Mouse (Mus musculus): ENCODE data around the gene Mab21l3.

The Mab21l3 gene

DNA sequence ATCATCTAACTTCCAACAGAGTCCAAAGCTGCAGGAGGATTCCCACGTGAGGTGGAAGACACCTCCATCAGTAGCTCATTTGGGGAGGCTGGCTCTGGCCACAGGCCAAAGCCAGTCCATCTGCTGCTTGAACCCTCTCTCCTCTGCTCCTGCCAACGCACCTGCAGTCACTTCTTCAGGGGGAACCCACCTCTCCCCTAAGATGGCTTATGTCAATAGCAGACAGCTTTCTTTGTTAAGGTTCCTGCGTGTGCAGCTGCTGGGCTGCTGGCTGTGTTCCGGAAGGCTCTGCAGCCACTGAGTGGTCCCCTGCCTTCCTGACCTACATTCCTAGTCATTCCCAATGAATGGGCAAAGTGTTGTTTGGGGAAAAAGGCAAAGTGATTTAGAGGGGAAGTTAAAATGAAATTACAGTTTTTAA, 18.3 kb upstream of the Mab21l3 start:
- DNase-seq (ENCODE audit: low read depth, low spot score) = no peak
- H3K36me3 ChIP-seq (ENCODE audit: control insufficient read depth, insufficient read depth, low read length, poor library complexity, severe bottlenecking) = no peaks in the 10 kb centered on the region
- no peaks in the 10 kb centered on the region for H3K27me3 ChIP-seq (ENCODE audit: control insufficient read depth, insufficient read depth, low read length, poor library complexity, severe bottlenecking)

DNA sequence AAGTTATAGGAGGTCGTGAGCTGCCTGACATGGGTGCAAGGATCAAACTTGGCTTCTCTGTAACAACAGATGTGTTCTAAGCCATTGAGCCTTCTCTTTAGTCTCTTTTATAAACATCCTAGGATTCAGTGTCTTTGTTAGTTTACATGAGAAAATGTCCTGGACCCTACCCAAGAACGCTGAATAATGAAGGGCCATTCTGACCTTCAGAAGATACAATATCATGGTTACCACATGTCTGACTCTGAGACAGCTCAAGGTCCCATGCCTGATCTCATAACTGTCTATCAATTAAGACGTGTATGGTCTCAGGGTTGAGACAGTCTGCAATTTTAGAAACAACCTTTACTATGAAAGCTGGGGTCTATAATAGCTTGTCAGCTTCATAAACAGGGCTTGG, 13.1 kb upstream of the Mab21l3 start:
- DNase-seq (ENCODE audit: low read depth, low spot score) = no peak
- Histone ChIP-seq H3K36me3 (ENCODE audit: control insufficient read depth, insufficient read depth, low read length, poor library complexity, severe bottlenecking) (no peaks in the 10 kb centered on the region), H3K27me3 (ENCODE audit: control insufficient read depth, insufficient read depth, low read length, poor library complexity, severe bottlenecking) (no peaks in the 10 kb centered on the region)

DNA sequence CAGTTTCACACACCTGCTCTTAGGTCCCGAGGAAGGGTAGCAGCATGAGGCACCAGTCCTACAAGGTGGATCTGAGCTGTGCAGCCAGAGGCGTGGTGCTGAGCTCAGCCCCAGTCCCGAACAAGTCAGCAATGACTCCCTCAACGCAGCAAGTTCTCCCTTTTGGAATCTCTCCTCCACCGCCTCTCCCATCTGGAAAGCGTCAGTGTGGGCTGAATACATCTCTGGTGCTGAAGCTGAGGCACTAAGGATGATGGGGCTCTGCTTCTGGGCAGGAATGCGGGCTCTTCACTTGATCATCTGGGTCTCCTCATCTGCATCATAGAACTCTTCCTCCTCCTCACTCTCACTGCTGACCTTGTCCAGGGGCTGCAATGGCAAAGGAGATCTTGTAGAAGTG, 11.4 kb upstream of the Mab21l3 start:
- no peak for DNase-seq (ENCODE audit: low read depth, low spot score)
- Histone ChIP-seq H3K36me3 (ENCODE audit: control insufficient read depth, insufficient read depth, low read length, poor library complexity, severe bottlenecking) (no peaks in the 10 kb centered on the region), H3K27me3 (ENCODE audit: control insufficient read depth, insufficient read depth, low read length, poor library complexity, severe bottlenecking) (no peaks in the 10 kb centered on the region)

DNA sequence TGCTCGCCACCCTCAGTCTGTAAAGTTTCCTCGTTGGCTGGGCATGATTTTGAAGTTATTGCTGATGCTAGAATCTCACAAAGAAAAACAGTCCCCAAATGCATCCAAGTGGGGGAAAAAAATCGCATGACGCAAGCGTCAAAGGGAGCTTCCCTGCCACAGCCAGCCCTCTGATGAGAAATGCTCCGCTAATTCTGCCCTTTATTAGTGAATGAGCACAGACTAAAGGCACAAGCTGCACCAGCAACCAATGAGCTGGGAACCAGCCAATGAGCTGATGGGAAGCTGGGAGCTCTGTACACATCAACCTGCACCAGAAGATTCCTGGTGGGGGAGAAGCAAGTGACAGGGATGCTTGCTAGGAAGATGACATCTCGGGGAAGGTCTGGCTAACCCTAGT, 11.0 kb upstream of the Mab21l3 start:
- no peak for DNase-seq (ENCODE audit: low read depth, low spot score)
- H3K27me3 ChIP-seq (ENCODE audit: control insufficient read depth, insufficient read depth, low read length, poor library complexity, severe bottlenecking) = no peaks in the 10 kb centered on the region
- H3K36me3 ChIP-seq (ENCODE audit: control insufficient read depth, insufficient read depth, low read length, poor library complexity, severe bottlenecking) = no peaks in the 10 kb centered on the region

DNA sequence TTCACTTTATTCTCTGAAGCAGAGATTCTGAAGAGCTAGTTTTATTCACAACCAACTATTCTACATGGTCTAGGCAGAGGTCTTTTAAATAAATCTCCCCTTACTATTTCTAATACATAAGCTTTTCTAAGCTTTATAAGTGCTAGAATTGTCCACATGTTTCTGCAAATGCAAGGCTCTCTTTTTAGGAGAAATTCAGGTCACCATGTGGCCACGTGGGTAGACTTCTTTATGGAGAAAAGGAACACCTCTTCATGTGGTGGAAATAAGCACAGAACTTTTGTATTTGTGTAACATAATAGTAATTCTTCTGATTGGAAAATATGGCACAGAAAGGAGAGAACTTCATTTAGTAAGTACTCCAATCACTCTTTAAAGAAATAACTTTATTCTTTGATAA, 5.3 kb upstream of the Mab21l3 start:
- no peak for DNase-seq (ENCODE audit: low read depth, low spot score)
- H3K36me3 ChIP-seq (ENCODE audit: control insufficient read depth, insufficient read depth, low read length, poor library complexity, severe bottlenecking) = no peaks in the 10 kb centered on the region

DNA sequence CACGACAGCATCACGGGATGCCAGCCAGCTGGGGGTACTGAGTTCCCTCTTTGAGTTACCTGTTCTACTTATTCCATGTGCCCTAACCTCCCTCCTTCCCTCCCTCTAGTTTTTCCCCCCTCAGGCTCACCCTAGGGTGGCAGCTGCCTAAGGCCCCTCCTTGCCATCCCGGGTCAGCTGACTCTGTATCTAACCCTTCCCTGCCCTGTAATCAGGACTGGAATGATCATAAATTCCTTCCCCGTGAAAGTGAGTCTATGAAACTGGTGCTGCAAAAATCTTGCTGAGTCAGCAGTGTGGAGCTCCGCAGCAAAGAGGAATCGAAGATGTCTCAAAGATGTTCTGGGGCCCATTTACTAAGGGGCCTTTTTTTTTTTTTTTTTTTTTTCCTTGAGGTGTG, 2.6 kb upstream of the Mab21l3 start:
- no peak for DNase-seq (ENCODE audit: low read depth, low spot score)
- Histone ChIP-seq H3K27me3 (ENCODE audit: control insufficient read depth, insufficient read depth, low read length, poor library complexity, severe bottlenecking) (no peaks in the 10 kb centered on the region), H3K36me3 (ENCODE audit: control insufficient read depth, insufficient read depth, low read length, poor library complexity, severe bottlenecking) (no peaks in the 10 kb centered on the region)

More for the DNA sequence above, 5.3 kb upstream of the Mab21l3 start:
- H3K27me3 ChIP-seq (ENCODE audit: control insufficient read depth, insufficient read depth, low read length, poor library complexity, severe bottlenecking) = no peaks in the 10 kb centered on the region

DNA sequence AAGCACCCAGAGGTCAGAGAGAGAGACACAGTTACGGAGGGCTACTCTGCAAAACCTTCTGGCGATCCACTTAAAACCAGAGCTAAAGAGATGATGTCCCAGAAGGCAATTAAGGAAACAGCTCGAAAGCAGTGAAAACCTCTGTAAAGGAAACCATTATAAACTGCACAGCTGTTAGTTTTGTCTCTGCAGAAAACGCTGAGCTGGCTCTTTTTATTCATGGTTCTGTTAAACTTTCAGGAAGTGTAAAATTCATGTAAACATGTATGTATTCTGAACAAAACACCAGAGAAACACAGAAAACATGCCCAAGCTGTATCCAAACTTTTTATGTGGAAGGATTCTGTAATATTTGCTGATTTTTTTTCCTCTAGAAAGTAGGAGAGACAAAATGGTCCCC, 2.7 kb downstream of the Mab21l3 start:
- Histone ChIP-seq H3K27me3 (ENCODE audit: control insufficient read depth, insufficient read depth, low read length, poor library complexity, severe bottlenecking) (no peaks in the 10 kb centered on the region), H3K36me3 (ENCODE audit: control insufficient read depth, insufficient read depth, low read length, poor library complexity, severe bottlenecking) (no peaks in the 10 kb centered on the region)
- no peak for DNase-seq (ENCODE audit: low read depth, low spot score)

DNA sequence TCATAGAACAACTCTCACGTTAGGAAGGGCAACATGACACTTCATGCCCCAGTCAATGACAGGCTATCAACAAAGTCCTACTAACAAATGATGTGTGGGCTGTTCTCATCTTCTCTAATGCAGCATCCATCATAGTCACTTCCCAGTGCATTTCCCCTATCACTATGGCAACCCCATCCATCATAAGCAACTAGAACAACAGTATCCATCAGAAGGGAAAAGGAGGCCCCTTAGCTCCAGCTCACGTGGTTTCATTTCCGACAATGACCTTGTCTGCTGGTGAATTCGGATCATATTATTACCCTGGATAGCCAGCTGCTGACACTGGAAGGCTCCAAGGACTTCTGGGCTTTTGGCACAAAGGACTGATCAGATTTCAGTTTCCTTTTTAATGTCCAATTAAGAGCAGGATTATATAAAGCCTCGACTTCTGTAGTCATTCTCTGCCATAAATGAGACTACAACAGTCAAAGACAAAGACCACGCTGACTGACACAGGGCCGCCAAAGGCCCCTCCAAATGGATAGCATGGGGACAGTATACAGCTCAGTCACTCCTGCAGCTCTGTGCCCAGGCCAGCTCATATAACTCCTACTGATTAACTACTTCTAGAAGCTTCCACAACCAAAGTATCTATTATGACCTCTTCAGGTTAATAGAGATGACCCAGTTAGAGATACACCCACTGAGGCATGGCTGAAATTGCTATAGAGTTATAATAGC, 6.2 kb downstream of the Mab21l3 start:
- DNase-seq (ENCODE audit: low read depth, low spot score) = no peak
- no peaks in the 10 kb centered on the region for H3K36me3 ChIP-seq (ENCODE audit: control insufficient read depth, insufficient read depth, low read length, poor library complexity, severe bottlenecking)
- H3K27me3 ChIP-seq (ENCODE audit: control insufficient read depth, insufficient read depth, low read length, poor library complexity, severe bottlenecking) = no peaks in the 10 kb centered on the region

DNA sequence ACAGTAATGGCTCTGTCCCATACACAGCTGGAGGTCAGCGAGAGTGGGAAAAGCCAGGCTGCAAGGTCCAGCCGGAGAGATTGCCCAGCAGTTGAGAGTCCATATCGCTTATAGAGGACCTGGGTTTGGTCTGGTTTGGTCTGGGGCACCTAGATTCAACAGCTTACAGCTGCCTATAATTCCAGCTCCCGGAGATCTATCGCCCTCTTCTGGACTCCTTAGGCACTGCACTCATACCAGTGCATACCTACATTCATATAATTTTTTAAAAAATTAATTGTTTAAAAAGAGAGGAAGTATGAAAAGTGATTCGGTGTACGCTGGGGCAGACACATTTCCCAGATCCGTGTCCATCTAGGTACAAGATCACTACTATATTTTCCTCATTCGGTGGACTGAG, 9.4 kb downstream of the Mab21l3 start:
- no peaks in the 10 kb centered on the region for H3K27me3 ChIP-seq (ENCODE audit: control insufficient read depth, insufficient read depth, low read length, poor library complexity, severe bottlenecking)
- no peak for DNase-seq (ENCODE audit: low read depth, low spot score)
- no peaks in the 10 kb centered on the region for H3K36me3 ChIP-seq (ENCODE audit: control insufficient read depth, insufficient read depth, low read length, poor library complexity, severe bottlenecking)

DNA sequence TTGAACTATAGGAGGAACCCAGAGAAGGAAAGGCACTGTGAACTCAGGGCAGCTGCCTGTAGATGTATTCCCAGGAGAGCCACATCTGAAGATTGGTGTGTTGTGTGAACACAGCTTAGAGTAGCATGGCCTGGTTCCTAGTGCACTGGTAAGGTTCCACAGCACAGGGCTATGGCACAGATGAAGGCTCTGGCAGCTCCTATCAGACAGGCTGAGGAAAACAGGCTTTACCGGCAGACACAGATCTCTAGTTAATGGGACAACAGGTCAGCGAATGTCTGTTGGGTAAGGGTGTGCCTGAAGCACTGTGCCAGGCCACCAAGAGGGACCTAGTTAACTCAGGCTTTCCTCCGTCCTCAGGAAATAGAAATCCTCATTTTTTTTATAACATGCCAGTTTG, 11.8 kb downstream of the Mab21l3 start:
- no peaks in the 10 kb centered on the region for H3K27me3 ChIP-seq (ENCODE audit: control insufficient read depth, insufficient read depth, low read length, poor library complexity, severe bottlenecking)
- no peak for DNase-seq (ENCODE audit: low read depth, low spot score)
- no peaks in the 10 kb centered on the region for H3K36me3 ChIP-seq (ENCODE audit: control insufficient read depth, insufficient read depth, low read length, poor library complexity, severe bottlenecking)

DNA sequence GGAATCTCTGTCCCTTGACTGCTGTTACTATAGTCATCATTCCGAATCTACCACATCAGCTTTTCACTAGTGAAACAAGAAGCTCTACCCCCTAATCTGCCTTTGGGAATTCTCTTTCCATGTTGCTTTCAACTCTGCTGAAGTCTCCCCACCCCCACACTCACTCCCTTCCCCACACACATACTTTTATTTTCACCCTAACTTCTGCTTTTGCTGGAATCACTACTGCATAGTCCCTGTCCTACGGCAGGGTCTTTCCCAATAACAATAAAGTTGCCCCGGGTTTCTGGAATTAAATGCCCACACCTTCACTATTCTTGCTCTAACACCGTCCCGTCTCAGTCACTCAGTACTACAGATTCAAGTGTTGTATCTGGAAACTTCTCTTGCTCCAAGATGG, 12.2 kb downstream of the Mab21l3 start:
- no peak for DNase-seq (ENCODE audit: low read depth, low spot score)
- no peaks in the 10 kb centered on the region for H3K27me3 ChIP-seq (ENCODE audit: control insufficient read depth, insufficient read depth, low read length, poor library complexity, severe bottlenecking)
- no peaks in the 10 kb centered on the region for H3K36me3 ChIP-seq (ENCODE audit: control insufficient read depth, insufficient read depth, low read length, poor library complexity, severe bottlenecking)

DNA sequence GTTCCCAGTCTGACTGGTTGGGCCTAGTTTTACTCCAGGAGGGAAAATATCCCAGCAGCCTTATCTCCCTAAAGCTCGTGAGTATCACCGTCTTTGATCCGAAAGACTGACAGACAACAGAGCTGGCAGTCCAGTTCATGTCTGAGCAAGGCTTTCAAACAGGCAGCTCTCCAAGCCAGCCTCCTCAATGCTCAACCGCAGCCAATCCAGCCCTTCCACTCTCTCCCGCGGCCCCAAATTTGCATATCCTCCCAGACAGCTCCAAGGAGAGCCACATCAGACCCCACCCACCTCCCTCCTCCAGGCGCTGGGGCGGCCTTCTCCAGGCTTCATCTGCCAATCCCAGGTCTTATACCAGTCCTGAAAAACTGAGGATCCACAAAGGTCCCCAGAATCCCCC, 12.7 kb downstream of the Mab21l3 start:
- H3K36me3 ChIP-seq (ENCODE audit: control insufficient read depth, insufficient read depth, low read length, poor library complexity, severe bottlenecking) = no peaks in the 10 kb centered on the region
- DNase-seq (ENCODE audit: low read depth, low spot score) = no peak
- no peaks in the 10 kb centered on the region for H3K27me3 ChIP-seq (ENCODE audit: control insufficient read depth, insufficient read depth, low read length, poor library complexity, severe bottlenecking)

DNA sequence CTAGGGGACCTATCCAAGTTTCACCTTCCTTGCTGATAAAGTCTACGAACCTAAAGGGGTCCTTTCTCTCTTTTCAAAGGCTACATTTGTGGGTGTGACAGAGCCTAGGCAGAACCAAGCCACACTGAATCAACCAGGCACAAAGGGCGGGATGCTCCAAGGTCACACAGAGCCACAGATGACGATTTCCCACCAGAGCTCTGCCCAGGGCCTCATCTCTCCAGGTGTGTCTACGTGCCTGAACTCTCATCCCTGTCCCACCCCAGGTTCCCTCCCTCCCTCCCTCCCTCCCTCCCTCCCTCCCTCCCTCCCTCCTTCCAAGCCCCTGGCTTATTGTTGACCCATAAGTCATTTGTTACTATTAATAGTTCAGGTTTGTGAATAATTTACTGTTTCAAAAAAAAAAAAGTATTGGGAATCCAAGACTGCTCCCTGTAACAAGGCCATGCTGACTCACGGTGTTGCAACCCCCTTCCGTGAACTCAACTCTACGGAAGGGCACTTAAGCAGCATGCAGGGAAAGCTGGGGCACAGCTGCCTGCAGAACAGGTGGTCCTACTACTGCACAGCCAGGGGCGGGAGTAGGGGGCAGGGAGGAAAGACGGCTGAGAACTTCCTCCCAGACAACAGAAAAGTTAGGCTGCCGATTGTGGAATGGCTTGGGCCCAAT, 17.4 kb downstream of the Mab21l3 start:
- Histone ChIP-seq H3K27me3 (ENCODE audit: control insufficient read depth, insufficient read depth, low read length, poor library complexity, severe bottlenecking) (no peaks in the 10 kb centered on the region), H3K36me3 (ENCODE audit: control insufficient read depth, insufficient read depth, low read length, poor library complexity, severe bottlenecking) (no peaks in the 10 kb centered on the region)
- no peak for DNase-seq (ENCODE audit: low read depth, low spot score)

DNA sequence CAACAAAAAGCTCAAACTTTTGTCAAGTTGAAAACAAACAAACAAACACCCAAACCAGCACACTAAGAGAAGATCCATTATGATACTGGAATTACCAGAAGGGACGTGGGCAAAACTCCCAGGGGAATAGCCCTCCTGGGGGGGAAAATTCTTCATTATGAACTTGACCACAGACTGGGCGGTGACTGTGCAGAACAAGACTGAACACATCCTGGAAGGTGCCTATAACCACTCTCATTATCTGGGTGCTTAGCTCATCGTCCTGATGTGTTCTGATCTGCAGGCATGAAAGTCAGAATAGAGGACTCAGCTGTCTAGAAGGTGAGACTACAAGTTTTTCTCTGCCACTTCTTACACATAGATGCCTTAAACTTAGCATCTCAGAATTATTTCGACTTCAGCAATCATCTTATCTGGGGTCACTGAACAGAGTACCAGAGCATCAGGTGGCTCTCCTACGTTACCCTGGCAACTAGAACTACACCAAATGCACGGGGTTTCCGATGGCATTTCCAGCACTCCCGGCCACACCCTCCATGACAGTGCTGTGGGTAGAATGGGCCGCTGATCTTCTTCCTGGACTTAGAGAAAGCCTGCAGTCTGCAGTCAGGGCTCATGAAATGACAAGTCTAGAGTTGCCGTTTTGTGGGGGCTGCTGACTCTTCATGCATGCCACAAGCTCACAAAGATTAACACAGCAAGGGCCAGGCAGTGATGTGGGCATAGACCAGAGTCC, 18.7 kb downstream of the Mab21l3 start:
- H3K27me3 ChIP-seq (ENCODE audit: control insufficient read depth, insufficient read depth, low read length, poor library complexity, severe bottlenecking) = no peaks in the 10 kb centered on the region
- H3K36me3 ChIP-seq (ENCODE audit: control insufficient read depth, insufficient read depth, low read length, poor library complexity, severe bottlenecking) = no peaks in the 10 kb centered on the region

DNA sequence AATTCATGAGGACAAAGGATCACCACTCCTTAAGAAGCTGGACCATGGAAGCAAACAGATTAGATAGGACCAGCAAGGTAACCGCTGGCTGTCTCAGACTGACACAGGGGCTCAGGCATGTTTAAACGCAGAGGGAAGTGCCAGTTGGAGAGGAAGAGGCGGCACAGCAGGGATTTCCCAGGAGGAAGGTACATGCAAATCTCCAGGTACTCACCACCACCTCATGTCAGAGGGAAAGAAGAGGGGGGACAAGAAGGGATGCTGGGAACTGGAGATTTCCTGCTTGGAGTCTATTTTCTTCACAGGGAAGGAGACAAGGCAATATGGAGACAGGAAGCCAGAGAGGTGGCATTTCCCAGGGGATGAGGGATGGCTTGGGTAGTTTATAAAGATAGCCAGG, 20.2 kb downstream of the Mab21l3 start:
- no peak for DNase-seq (ENCODE audit: low read depth, low spot score)
- no peaks in the 10 kb centered on the region for H3K36me3 ChIP-seq (ENCODE audit: control insufficient read depth, insufficient read depth, low read length, poor library complexity, severe bottlenecking)

More for the DNA sequence above, 18.7 kb downstream of the Mab21l3 start:
- DNase-seq (ENCODE audit: low read depth, low spot score) = no peak

More for the DNA sequence above, 20.2 kb downstream of the Mab21l3 start:
- H3K27me3 ChIP-seq (ENCODE audit: control insufficient read depth, insufficient read depth, low read length, poor library complexity, severe bottlenecking) = no peaks in the 10 kb centered on the region

Measured in splenic B cell, adult 2 months (primary cell).